Mouse (Mus musculus) MEL (cell line): Measurements from ENCODE around the gene Rab37.

Source experiments
- CHD2 ChIP-seq: IDR thresholded peaks from 2 replicates; pipeline ENCODE4 v1.6.1; 2011; ENCODE audit warnings: low read length, improper control_type of control experiment
- CTCF ChIP-seq, 3 experiments: IDR thresholded peaks in 2 of 3; conservative IDR thresholded peaks in 1 of 3; 2 replicates each; pipeline ENCODE4 v1.5.1; 2011 to 2012; ENCODE audit warnings: low read length in 3 of 3, low read depth in 2 of 3, mild to moderate bottlenecking in 2 of 3, improper control_type of control experiment in 1 of 3, inconsistent platforms in 1 of 3, mixed read lengths in 1 of 3, moderate library complexity in 1 of 3; ENCODE audit not compliant: control insufficient read depth in 1 of 3, insufficient read depth in 1 of 3, poor library complexity in 1 of 3, severe bottlenecking in 1 of 3
- EP300 ChIP-seq, 2 experiments: IDR thresholded peaks; 2 replicates each; pipeline ENCODE4 v1.6.1; 2011; ENCODE audit warnings: improper control_type of control experiment in 2 of 2, low read length in 2 of 2, low read depth in 1 of 2, mild to moderate bottlenecking in 1 of 2
- MAFK ChIP-seq: IDR thresholded peaks from 2 replicates; pipeline ENCODE4 v1.6.1; 2011; ENCODE audit warnings: low read depth, mild to moderate bottlenecking, low read length, improper control_type of control experiment, borderline replicate concordance
- MEF2A ChIP-seq: IDR thresholded peaks from 2 replicates; pipeline ENCODE4 v1.6.1; 2014; ENCODE audit warnings: low read depth, mild to moderate bottlenecking, inconsistent platforms, low read length, improper control_type of control experiment; ENCODE audit not compliant: poor library complexity, insufficient replicate concordance, severe bottlenecking; ENCODE audit errors: extremely low read depth
- MXI1 ChIP-seq: IDR thresholded peaks from 2 replicates; pipeline ENCODE4 v1.6.1; 2011; ENCODE audit warnings: mild to moderate bottlenecking, low read depth, low read length, improper control_type of control experiment
- POLR2A ChIP-seq, 2 experiments: IDR thresholded peaks; 2 replicates each; pipeline ENCODE4 v1.6.1; 2011 to 2012; ENCODE audit warnings: low read length in 2 of 2, mild to moderate bottlenecking in 2 of 2, control low read depth in 1 of 2, improper control_type of control experiment in 1 of 2, low read depth in 1 of 2, moderate library complexity in 1 of 2; ENCODE audit not compliant: control insufficient read depth in 1 of 2, insufficient read depth in 1 of 2, poor library complexity in 1 of 2
- POLR2AphosphoS5 ChIP-seq: IDR thresholded peaks from 2 replicates; pipeline ENCODE4 v1.6.1; 2012; ENCODE audit warnings: low read depth, borderline replicate concordance, mild to moderate bottlenecking, inconsistent platforms, low read length, moderate library complexity, mixed read lengths
- TAL1 ChIP-seq: IDR thresholded peaks from 2 replicates; pipeline ENCODE4 v1.6.1; 2012; ENCODE audit warnings: mild to moderate bottlenecking, inconsistent platforms, low read length, moderate library complexity, mixed read lengths
- TCF12 ChIP-seq: IDR thresholded peaks from 2 replicates; pipeline ENCODE4 v1.6.1; 2014; ENCODE audit warnings: low read depth, mild to moderate bottlenecking, inconsistent platforms, low read length, improper control_type of control experiment, moderate library complexity
- USF2 ChIP-seq, 2 experiments: IDR thresholded peaks; 2 replicates each; pipeline ENCODE4 v1.6.1; 2011 to 2012; ENCODE audit warnings: improper control_type of control experiment in 2 of 2, low read length in 2 of 2, borderline replicate concordance in 1 of 2, inconsistent platforms in 1 of 2, low read depth in 1 of 2, mild to moderate bottlenecking in 1 of 2; ENCODE audit not compliant: insufficient read depth in 1 of 2

GRCm38 (mm10) chr11:115092140-115092539, 909 bp downstream of the Rab37 start:
- TF ChIP-seq CTCF (IDR thresholded peaks at IDR 0.05 in 2 of 3, conservative IDR thresholded peaks at IDR 0.05 in 1 of 3; ENCODE audit: control insufficient read depth in 1 of 3, insufficient read depth in 1 of 3, low read depth in 2 of 3, low read length in 3 of 3, poor library complexity in 1 of 3, severe bottlenecking in 1 of 3), result no peak
- TF ChIP-seq POLR2A (IDR thresholded peaks at IDR 0.05; ENCODE audit: control insufficient read depth in 1 of 2, insufficient read depth in 1 of 2, low read depth in 1 of 2, low read length in 2 of 2, poor library complexity in 1 of 2), result no peak
- no peak for TF ChIP-seq EP300 (IDR thresholded peaks at IDR 0.05; ENCODE audit: low read depth in 1 of 2, low read length in 2 of 2)
- TF ChIP-seq POLR2AphosphoS5, result no peak
- no peak for TF ChIP-seq TAL1
- TF ChIP-seq MAFK, result no peak
- no peak for TF ChIP-seq MXI1
- no peak for TF ChIP-seq MEF2A
- TF ChIP-seq USF2 (IDR thresholded peaks at IDR 0.05; ENCODE audit: borderline replicate concordance in 1 of 2, insufficient read depth in 1 of 2, low read depth in 1 of 2, low read length in 2 of 2), result no peak
- TF ChIP-seq TCF12, result no peak
- TF ChIP-seq CHD2, result no peak
